Mouse (Mus musculus): ENCODE results near the gene Fancl. TPM values are rescaled to one million over a fixed set of nuclear protein-coding genes. Genes with fewer than 3 reads are reported as not detected.
"Not testable (repeated sequence)": the region's sequence is repeated elsewhere in the genome, so short reads cannot be mapped to it uniquely, and the experiment has no call there.

Gene Fancl
- 15.2 and 17.1 TPM in 2 replicates for polyA plus RNA-seq (2015; fragmentation: Nextera tagmentation; extraction: Ambion mirVana)

- Histone ChIP-seq H3K9me3 (no peaks in the 10 kb centered on the region), H3K9ac (replicated peaks) (peak within 1 kb of the TSS; percentile 65), H3K4me1 (replicated peaks) (peaks cover 2% of the 10 kb centered on the region; the same call in 1 of the 2 replicates), H3K27me3 (no peaks in the 10 kb centered on the region), H3K4me3 (replicated peaks) (peak within 1 kb of the TSS; percentile 77), H3K27ac (no peak within 1 kb of the TSS), H3K36me3 (no peaks in the 10 kb centered on the region), H3K4me2 (replicated peaks) (peak within 1 kb of the TSS; percentile 66)
- 98% methylated on average over 2 of the region's 2 CpGs for WGBS
- no peak for ATAC-seq
Measured at GRCm38 (mm10) chr11:26385971-26386370, at the start of gene Fancl. Gene Fancl, plus strand, starts transcription at chr11:26386135.

- Histone ChIP-seq H3K4me3 (replicated peaks) (no peak overlapping the region), H3K27me3 (no peaks in the 10 kb centered on the region), H3K36me3 (no peaks in the 10 kb centered on the region), H3K27ac (no peak overlapping the region), H3K4me1 (replicated peaks) (no peaks in the 10 kb centered on the region), H3K4me2 (replicated peaks) (no peak overlapping the region), H3K9me3 (no peaks in the 10 kb centered on the region), H3K9ac (replicated peaks) (no peak overlapping the region)
- WGBS: 87% methylated on average over 3 of the region's 3 CpGs
- no peak for ATAC-seq
Measured at GRCm38 (mm10) chr11:26336848-26337247, 49.1 kb upstream of the Fancl start.

- H3K36me3 ChIP-seq; H3K9me3 ChIP-seq; H3K27ac ChIP-seq; H3K27me3 ChIP-seq; H3K4me1 ChIP-seq (replicated peaks); H3K4me3 ChIP-seq (replicated peaks); H3K4me2 ChIP-seq (replicated peaks); H3K9ac ChIP-seq (replicated peaks); ATAC-seq: not testable (repeated sequence)
- 81% methylated on average over 2 of the region's 2 CpGs for WGBS
Measured at GRCm38 (mm10) chr11:26370176-26370575, 15.8 kb upstream of the Fancl start.

- not testable (repeated sequence) for H3K4me3 ChIP-seq (replicated peaks); H3K9me3 ChIP-seq; H3K4me2 ChIP-seq (replicated peaks); H3K27me3 ChIP-seq; H3K27ac ChIP-seq; H3K4me1 ChIP-seq (replicated peaks); H3K36me3 ChIP-seq; ATAC-seq; H3K9ac ChIP-seq (replicated peaks)
- WGBS: 17% methylated on average over 1 of the region's 1 CpGs
Measured at GRCm38 (mm10) chr11:26371980-26372379, 14.0 kb upstream of the Fancl start.

DNA sequence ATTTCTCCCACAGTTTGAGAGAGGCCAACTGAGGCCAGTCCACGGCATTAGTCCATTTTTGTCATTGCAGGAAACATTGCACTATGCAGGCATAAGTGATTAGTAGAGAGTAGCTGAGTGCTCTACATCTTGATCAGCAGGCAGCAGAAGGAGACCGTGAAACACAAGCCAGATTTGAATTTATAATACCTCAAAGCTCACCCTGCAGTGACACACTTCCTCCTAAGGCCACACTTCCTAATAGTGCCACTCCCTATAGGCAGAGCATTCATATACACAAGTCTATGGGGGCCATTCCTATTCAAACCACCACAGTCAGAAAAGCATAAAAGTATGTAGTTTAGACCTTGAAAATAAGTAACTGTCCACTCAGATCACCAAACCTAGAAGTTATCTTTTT is 11.8 kb upstream of the Fancl start:
- no peak overlapping the region for H3K27ac ChIP-seq
- no peak overlapping the region for H3K4me3 ChIP-seq (replicated peaks)
- WGBS: 89% methylated on average over 2 of the region's 2 CpGs
- H3K4me2 ChIP-seq (replicated peaks): no peak overlapping the region
- no peak overlapping the region for H3K9ac ChIP-seq (replicated peaks)
- no peaks in the 10 kb centered on the region for H3K4me1 ChIP-seq (replicated peaks)
- H3K9me3 ChIP-seq: no peaks in the 10 kb centered on the region
- H3K27me3 ChIP-seq: no peaks in the 10 kb centered on the region
- ATAC-seq: no peak
- no peaks in the 10 kb centered on the region for H3K36me3 ChIP-seq

DNA sequence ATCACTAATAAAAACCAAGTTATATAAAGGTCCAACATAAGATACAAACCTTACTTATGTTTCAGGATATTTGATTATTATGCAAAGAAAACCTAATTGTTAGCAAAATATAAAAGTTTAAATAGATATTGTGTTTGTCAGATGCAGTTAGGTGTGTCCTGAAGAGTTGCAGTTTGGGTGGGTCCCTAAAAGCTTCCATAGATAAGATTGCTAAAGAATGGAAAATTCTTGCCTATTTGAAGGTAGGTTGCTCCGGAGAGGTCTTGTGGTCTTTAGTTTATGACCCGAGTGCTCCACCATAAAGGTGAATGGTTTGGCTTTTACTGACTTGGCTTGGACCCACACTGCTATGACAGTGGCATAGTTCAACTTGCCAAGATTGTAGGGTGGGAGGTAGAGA is 7.9 kb upstream of the Fancl start:
- Histone ChIP-seq H3K4me2 (replicated peaks) (no peak overlapping the region), H3K4me3 (replicated peaks) (no peak overlapping the region), H3K36me3 (no peaks in the 10 kb centered on the region), H3K4me1 (replicated peaks) (no peaks in the 10 kb centered on the region), H3K9me3 (no peaks in the 10 kb centered on the region), H3K27me3 (no peaks in the 10 kb centered on the region), H3K9ac (replicated peaks) (no peak overlapping the region), H3K27ac (no peak overlapping the region)
- WGBS: 96% methylated on average over 2 of the region's 2 CpGs
- no peak for ATAC-seq

- Histone ChIP-seq H3K36me3 (no peaks in the 10 kb centered on the region), H3K27ac (no peak overlapping the region), H3K4me1 (replicated peaks) (no peaks in the 10 kb centered on the region), H3K9ac (replicated peaks) (no peak overlapping the region), H3K9me3 (no peaks in the 10 kb centered on the region), H3K4me3 (replicated peaks) (no peak overlapping the region), H3K27me3 (no peaks in the 10 kb centered on the region), H3K4me2 (replicated peaks) (no peak overlapping the region)
- no peak for ATAC-seq
- WGBS: 85% methylated on average over 6 of the region's 6 CpGs
Measured at GRCm38 (mm10) chr11:26381499-26381898, 4.4 kb upstream of the Fancl start.

DNA sequence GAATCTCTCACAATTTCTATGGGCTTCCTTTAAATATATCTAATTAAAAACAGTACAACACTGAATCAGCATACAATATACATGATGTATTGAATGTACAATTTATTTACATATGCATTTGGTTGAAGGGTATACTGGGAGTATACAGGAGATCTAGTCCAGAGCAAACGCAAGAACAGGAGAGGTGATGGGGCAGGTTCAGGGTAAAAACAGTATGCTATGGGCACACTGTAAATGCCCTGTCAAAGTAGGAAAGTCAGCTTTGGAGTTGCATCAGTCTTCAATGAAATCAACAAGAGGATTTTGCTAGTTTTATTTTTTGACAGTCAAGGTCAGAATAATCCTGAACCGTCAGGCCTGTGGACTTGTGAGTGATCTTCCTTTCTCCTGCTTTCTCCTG is 743 bp downstream of the Fancl start:
- Histone ChIP-seq H3K27ac (no peak overlapping the region), H3K4me3 (replicated peaks) (peak overlapping the region; percentile 77), H3K27me3 (no peaks in the 10 kb centered on the region), H3K4me2 (replicated peaks) (peak overlapping the region; percentile 66), H3K4me1 (replicated peaks) (peaks cover 2% of the 10 kb centered on the region; the same call in 1 of the 2 replicates), H3K36me3 (no peaks in the 10 kb centered on the region), H3K9me3 (no peaks in the 10 kb centered on the region), H3K9ac (replicated peaks) (peak overlapping the region; percentile 65)
- peak; percentile 43 for ATAC-seq
- 64% methylated on average over 2 of the region's 2 CpGs for WGBS

- H3K4me1 ChIP-seq (replicated peaks): peaks cover 2% of the 10 kb centered on the region; the same call in 1 of the 2 replicates
- H3K27ac ChIP-seq: peak overlapping the region; percentile 74
- peak overlapping the region; percentile 65 for H3K9ac ChIP-seq (replicated peaks)
- H3K4me2 ChIP-seq (replicated peaks): peak overlapping the region; percentile 66
- no peaks in the 10 kb centered on the region for H3K27me3 ChIP-seq
- no peaks in the 10 kb centered on the region for H3K36me3 ChIP-seq
- under 1% methylated on average over 42 of the region's 42 CpGs for WGBS
- ATAC-seq: peak; percentile 100
- H3K4me3 ChIP-seq (replicated peaks): peak overlapping the region; percentile 77
- no peaks in the 10 kb centered on the region for H3K9me3 ChIP-seq
Measured at GRCm38 (mm10) chr11:26387087-26387611, 1.2 kb downstream of the Fancl start.

DNA sequence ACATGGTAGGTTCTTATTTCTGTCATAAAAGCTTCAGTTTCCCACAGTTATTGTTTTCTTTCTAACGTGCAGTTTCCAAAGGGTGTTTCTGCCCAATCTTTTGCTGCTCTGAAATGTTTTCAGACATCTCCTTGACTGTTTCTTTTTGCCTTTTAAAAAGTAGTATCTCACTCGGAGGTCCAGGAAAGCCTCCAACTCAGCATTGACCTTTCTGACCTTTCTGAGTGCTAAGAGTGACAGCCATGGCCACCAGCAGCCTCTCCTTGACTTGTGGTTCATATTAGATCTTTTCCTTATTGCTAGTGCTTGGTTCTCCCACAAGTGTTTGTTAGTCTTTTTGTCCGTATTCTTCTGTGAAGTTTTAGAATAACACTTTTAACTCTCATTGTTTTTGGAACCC is 9.6 kb downstream of the Fancl start:
- no peak overlapping the region for H3K4me2 ChIP-seq (replicated peaks)
- no peaks in the 10 kb centered on the region for H3K36me3 ChIP-seq
- H3K4me1 ChIP-seq (replicated peaks): no peaks in the 10 kb centered on the region
- H3K9me3 ChIP-seq: no peaks in the 10 kb centered on the region
- ATAC-seq: no peak
- WGBS: 48% methylated on average over 3 of the region's 3 CpGs
- no peak overlapping the region for H3K4me3 ChIP-seq (replicated peaks)
- H3K9ac ChIP-seq (replicated peaks): no peak overlapping the region
- no peak overlapping the region for H3K27ac ChIP-seq
- no peaks in the 10 kb centered on the region for H3K27me3 ChIP-seq

- H3K27ac ChIP-seq: no peak overlapping the region
- no peak overlapping the region for H3K9ac ChIP-seq (replicated peaks)
- no peaks in the 10 kb centered on the region for H3K27me3 ChIP-seq
- no peaks in the 10 kb centered on the region for H3K9me3 ChIP-seq
- no peak for ATAC-seq
- H3K36me3 ChIP-seq: no peaks in the 10 kb centered on the region; the same call in 1 of the 2 replicates
- H3K4me1 ChIP-seq (replicated peaks): no peaks in the 10 kb centered on the region
- H3K4me2 ChIP-seq (replicated peaks): no peak overlapping the region
- WGBS: 99% methylated on average over 3 of the region's 3 CpGs
- no peak overlapping the region for H3K4me3 ChIP-seq (replicated peaks)
Measured at GRCm38 (mm10) chr11:26412972-26413371, 27.0 kb downstream of the Fancl start.

GRCm38 (mm10) chr11:26421472-26421871 is 35.5 kb downstream of the Fancl start:
- Histone ChIP-seq H3K36me3 (no peaks in the 10 kb centered on the region), H3K27me3 (no peaks in the 10 kb centered on the region), H3K9ac (replicated peaks) (no peak overlapping the region), H3K4me1 (replicated peaks) (no peaks in the 10 kb centered on the region), H3K4me3 (replicated peaks) (no peak overlapping the region), H3K9me3 (no peaks in the 10 kb centered on the region), H3K4me2 (replicated peaks) (no peak overlapping the region), H3K27ac (no peak overlapping the region)
- 94% methylated on average over 2 of the region's 2 CpGs for whole genome bisulfite sequencing
- no peak for ATAC-seq

DNA sequence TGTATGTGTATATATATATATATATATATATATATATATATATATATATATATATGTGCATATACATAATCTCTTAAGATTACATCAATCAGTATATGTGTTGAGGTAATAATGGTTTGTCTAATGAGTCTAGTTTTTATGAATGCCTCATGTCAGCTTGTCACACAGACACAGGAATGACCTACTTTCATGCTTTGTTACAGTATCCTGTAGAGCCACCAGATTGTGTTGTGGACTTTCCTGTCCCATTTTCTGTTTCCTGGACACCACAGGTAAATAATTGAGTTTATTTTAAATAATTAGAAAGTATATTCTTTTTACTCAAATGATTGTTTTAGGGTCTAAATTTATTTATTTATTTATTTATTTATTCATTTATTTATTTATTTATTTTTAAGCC is 48.3 kb downstream of the Fancl start:
- no peaks in the 10 kb centered on the region for H3K9me3 ChIP-seq
- H3K9ac ChIP-seq (replicated peaks): no peak overlapping the region
- no peak overlapping the region for H3K27ac ChIP-seq
- no peak overlapping the region for H3K4me2 ChIP-seq (replicated peaks)
- H3K4me3 ChIP-seq (replicated peaks): no peak overlapping the region
- ATAC-seq: no peak
- no peaks in the 10 kb centered on the region for H3K27me3 ChIP-seq
- no peaks in the 10 kb centered on the region for H3K4me1 ChIP-seq (replicated peaks)
- no peaks in the 10 kb centered on the region for H3K36me3 ChIP-seq
